Mouse (Mus musculus) liver, postnatal 0 days (tissue): ENCODE data around the gene Dbndd2.

Source experiments
- CTCF ChIP-seq: sonication (generic); IDR thresholded peaks from 2 replicates; pipeline ENCODE4 v1.5.1; 2016; ENCODE audit warnings: antibody characterized with exemption, low read depth
- EP300 ChIP-seq: IDR thresholded peaks from 2 replicates; pipeline ENCODE4 v1.6.1; 2016; ENCODE audit warnings: antibody characterized with exemption, low read depth, mild to moderate bottlenecking

DNA sequence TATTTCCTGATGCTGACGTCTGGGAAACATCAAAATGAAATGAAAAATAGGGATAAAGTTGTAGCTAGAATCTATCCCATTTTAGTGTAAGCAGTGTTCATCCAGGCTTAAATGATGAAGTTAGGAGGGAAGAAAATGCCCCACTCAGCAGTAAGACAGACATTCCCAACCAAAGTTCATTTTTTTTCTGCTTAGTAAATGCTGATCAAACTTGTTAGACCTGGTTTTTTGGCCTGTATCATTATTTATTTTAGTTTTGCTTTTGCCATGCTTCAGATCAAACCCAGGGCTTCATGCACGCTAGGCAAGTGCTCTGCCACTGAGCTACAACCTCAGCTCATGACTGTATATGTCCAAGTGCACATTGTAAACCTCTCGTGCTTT is 39.8 kb upstream of the Dbndd2 start:
- TF ChIP-seq EP300 (no peak), CTCF (no peak)
